Mouse (Mus musculus) limb, embryonic 13.5 days (tissue): ENCODE measurements around the gene Csnk1e. TPM values are rescaled to one million over a fixed set of nuclear protein-coding genes. Genes with fewer than 3 reads are reported as not detected.

Experiments
- ATAC-seq: fragments of 200-750 bp; cut with Nextera tagmentation; 2 replicates; pipeline ENCODE4 v1.8.0; 2017; ENCODE audit warnings: low read depth, moderate number of reproducible peaks, moderate TSS enrichment; ENCODE audit not compliant: low FRiP score
- H3K27ac ChIP-seq: fragments of 300-500 bp; sonication (generic); 2 replicates; pipeline ENCODE4 v1.5.1; 2015; ENCODE audit warnings: inconsistent platforms, mild to moderate bottlenecking, moderate library complexity
- H3K27me3 ChIP-seq: fragments of 300-500 bp; sonication (generic); 2 replicates; pipeline ENCODE4 v1.6.1; 2015; ENCODE audit warnings: mild to moderate bottlenecking, inconsistent platforms
- H3K36me3 ChIP-seq: fragments of 300-500 bp; sonication (generic); 2 replicates; pipeline ENCODE4 v1.6.1; 2015; ENCODE audit warnings: inconsistent platforms, mild to moderate bottlenecking, moderate library complexity
- H3K4me1 ChIP-seq: fragments of 300-500 bp; sonication (generic); 2 replicates; pipeline ENCODE4 v1.6.1; 2015; ENCODE audit warnings: inconsistent platforms
- H3K4me2 ChIP-seq: fragments of 300-500 bp; sonication (generic); replicated peaks from 2 replicates; pipeline ENCODE4 v1.6.1; 2015; ENCODE audit warnings: inconsistent platforms, mild to moderate bottlenecking, moderate library complexity
- H3K4me3 ChIP-seq: fragments of 300-500 bp; sonication (generic); 2 replicates; pipeline ENCODE4 v1.5.1; 2015; ENCODE audit warnings: moderate library complexity, mild to moderate bottlenecking, inconsistent platforms
- H3K9ac ChIP-seq: fragments of 300-500 bp; sonication (generic); 2 replicates; pipeline ENCODE4 v1.6.1; 2015; ENCODE audit warnings: mild to moderate bottlenecking, inconsistent platforms
- H3K9me3 ChIP-seq: fragments of 300-500 bp; sonication (generic); 2 replicates; pipeline ENCODE4 v1.6.1; 2016; ENCODE audit warnings: inconsistent platforms
- WGBS: fragments of 180-500 bp; shearing (Covaris S2); methylation state at CpG from one replicate; pipeline ENCODE4 v1.1.7; 2015; 5-methylcytosine and 5-hydroxymethylcytosine counted together
- polyA plus RNA-seq: library from polyadenylated mRNA; unstranded; fragments of >200 nt; fragmentation: Nextera tagmentation; extraction: Ambion mirVana; gene quantifications from 2 replicates; pipeline ENCODE4 v1.2.1, GENCODE M21; 2015

Gene Csnk1e
- polyA plus RNA-seq, 1 experiment from 2014 or later: 109 TPM

GRCm38 (mm10) chr15:79441331-79442256 is 13.8 kb downstream of the Csnk1e start:
- H3K4me3 ChIP-seq: peak overlapping the region; percentile 93
- peak overlapping the region; percentile 90 for H3K4me2 ChIP-seq
- ATAC-seq: peak; percentile 68
- peak overlapping the region; percentile 98 for H3K9ac ChIP-seq
- H3K27me3 ChIP-seq: no peaks in the 10 kb centered on the region
- peaks cover 24% of the 10 kb centered on the region for H3K36me3 ChIP-seq
- peaks cover 52% of the 10 kb centered on the region for H3K4me1 ChIP-seq
- H3K27ac ChIP-seq: peak overlapping the region; percentile 96
- no peaks in the 10 kb centered on the region for H3K9me3 ChIP-seq
- under 1% methylated on average over 63 of the region's 107 CpGs for WGBS

GRCm38 (mm10) chr15:79440651-79441330 is 14.6 kb downstream of the Csnk1e start:
- peak; percentile 17; the same call in 1 of the 2 replicates for ATAC-seq
- peak overlapping the region; percentile 98 for H3K9ac ChIP-seq
- 12% methylated on average over 11 of the region's 11 CpGs for WGBS
- peaks cover 32% of the 10 kb centered on the region for H3K36me3 ChIP-seq
- H3K27ac ChIP-seq: peak overlapping the region; percentile 96
- no peaks in the 10 kb centered on the region for H3K9me3 ChIP-seq
- peaks cover 58% of the 10 kb centered on the region for H3K4me1 ChIP-seq
- H3K4me3 ChIP-seq: peak overlapping the region; percentile 93
- H3K4me2 ChIP-seq: peak overlapping the region; percentile 90
- no peaks in the 10 kb centered on the region for H3K27me3 ChIP-seq

GRCm38 (mm10) chr15:79440223-79440622 is 15.1 kb downstream of the Csnk1e start:
- H3K27me3 ChIP-seq: no peaks in the 10 kb centered on the region
- no peaks in the 10 kb centered on the region for H3K9me3 ChIP-seq
- no peak for ATAC-seq
- H3K4me3 ChIP-seq: peak overlapping the region; percentile 93
- H3K4me2 ChIP-seq: peak overlapping the region; percentile 90
- peak overlapping the region; percentile 10; the same call in 1 of the 2 replicates for H3K27ac ChIP-seq
- peak overlapping the region; percentile 98 for H3K9ac ChIP-seq
- H3K36me3 ChIP-seq: peaks cover 38% of the 10 kb centered on the region
- H3K4me1 ChIP-seq: peaks cover 62% of the 10 kb centered on the region
- 77% methylated on average over 4 of the region's 4 CpGs for WGBS

- H3K4me1 ChIP-seq: peaks cover 62% of the 10 kb centered on the region
- H3K9me3 ChIP-seq: no peaks in the 10 kb centered on the region
- H3K4me3 ChIP-seq: peak overlapping the region; percentile 93
- no peak overlapping the region for H3K27ac ChIP-seq
- peak overlapping the region; percentile 90 for H3K4me2 ChIP-seq
- peaks cover 46% of the 10 kb centered on the region for H3K36me3 ChIP-seq
- H3K27me3 ChIP-seq: no peaks in the 10 kb centered on the region
- no peak for ATAC-seq
- H3K9ac ChIP-seq: peak overlapping the region; percentile 98
- 77% methylated on average over 4 of the region's 4 CpGs for WGBS
Measured at GRCm38 (mm10) chr15:79439386-79439785, 16.0 kb downstream of the Csnk1e start.

GRCm38 (mm10) chr15:79438816-79439215 is 16.6 kb downstream of the Csnk1e start:
- Histone ChIP-seq H3K4me3 (0 out of 2 replicates have a peak overlapping the region, but pooled peaks have one; percentile 10), H3K27me3 (no peaks in the 10 kb centered on the region), H3K9me3 (peaks cover 3% of the 10 kb centered on the region; the same call in 1 of the 2 replicates), H3K4me1 (peaks cover 62% of the 10 kb centered on the region), H3K9ac (peak overlapping the region; percentile 98), H3K4me2 (peak overlapping the region; percentile 90), H3K36me3 (peaks cover 52% of the 10 kb centered on the region), H3K27ac (peak overlapping the region; percentile 33; the same call in 1 of the 2 replicates)
- no peak for ATAC-seq
- WGBS: 65% methylated on average over 8 of the region's 8 CpGs

GRCm38 (mm10) chr15:79438209-79438810 is 17.1 kb downstream of the Csnk1e start:
- Histone ChIP-seq H3K27ac (peak overlapping the region; percentile 33; the same call in 1 of the 2 replicates), H3K4me1 (peaks cover 62% of the 10 kb centered on the region), H3K4me3 (0 out of 2 replicates have a peak overlapping the region, but pooled peaks have one; percentile 1)

GRCm38 (mm10) chr15:79437541-79438208 is 17.7 kb downstream of the Csnk1e start:
- Histone ChIP-seq H3K27me3 (no peaks in the 10 kb centered on the region), H3K4me1 (peaks cover 58% of the 10 kb centered on the region), H3K27ac (no peak overlapping the region), H3K9ac (no peak overlapping the region), H3K4me3 (no peak overlapping the region), H3K36me3 (peaks cover 62% of the 10 kb centered on the region), H3K4me2 (no peak overlapping the region), H3K9me3 (peaks cover 6% of the 10 kb centered on the region; the same call in 1 of the 2 replicates)
- no peak for ATAC-seq
- WGBS: 89% methylated on average over 12 of the region's 12 CpGs

More at GRCm38 (mm10) chr15:79438209-79438810, 17.1 kb downstream of the Csnk1e start:
- Histone ChIP-seq H3K27me3 (no peaks in the 10 kb centered on the region), H3K4me2 (peak overlapping the region; percentile 90; the same call in 1 of the 2 replicates), H3K9me3 (peaks cover 6% of the 10 kb centered on the region; the same call in 1 of the 2 replicates), H3K36me3 (peaks cover 56% of the 10 kb centered on the region), H3K9ac (peak overlapping the region; percentile 98; the same call in 1 of the 2 replicates)
- ATAC-seq: no peak
- WGBS: 77% methylated on average over 6 of the region's 6 CpGs

- 69% methylated on average over 7 of the region's 7 CpGs for WGBS
- Histone ChIP-seq H3K4me1 (peaks cover 52% of the 10 kb centered on the region), H3K9ac (no peak overlapping the region; the same call in 1 of the 2 replicates)
Measured at GRCm38 (mm10) chr15:79436481-79436921, 18.9 kb downstream of the Csnk1e start.

GRCm38 (mm10) chr15:79435191-79435671 is 20.1 kb downstream of the Csnk1e start:
- peaks cover 6% of the 10 kb centered on the region; the same call in 1 of the 2 replicates for H3K9me3 ChIP-seq
- no peaks in the 10 kb centered on the region for H3K27me3 ChIP-seq
- ATAC-seq: no peak
- H3K4me3 ChIP-seq: no peak overlapping the region
- no peak overlapping the region for H3K4me2 ChIP-seq
- peaks cover 46% of the 10 kb centered on the region for H3K4me1 ChIP-seq
- peaks cover 87% of the 10 kb centered on the region for H3K36me3 ChIP-seq
- no peak overlapping the region; the same call in 1 of the 2 replicates for H3K27ac ChIP-seq
- H3K9ac ChIP-seq: peak overlapping the region; percentile 8; the same call in 1 of the 2 replicates
- 60% methylated on average over 7 of the region's 7 CpGs for WGBS

More at GRCm38 (mm10) chr15:79436481-79436921, 18.9 kb downstream of the Csnk1e start:
- Histone ChIP-seq H3K4me3 (no peak overlapping the region), H3K27ac (no peak overlapping the region), H3K9me3 (peaks cover 6% of the 10 kb centered on the region; the same call in 1 of the 2 replicates), H3K36me3 (peaks cover 74% of the 10 kb centered on the region), H3K4me2 (no peak overlapping the region), H3K27me3 (no peaks in the 10 kb centered on the region)
- no peak for ATAC-seq

GRCm38 (mm10) chr15:79432892-79433291 is 22.5 kb downstream of the Csnk1e start:
- Histone ChIP-seq H3K27ac (peak overlapping the region; percentile 77), H3K4me2 (0 out of 2 replicates have a peak overlapping the region, but pooled peaks have one; percentile 3), H3K27me3 (no peaks in the 10 kb centered on the region), H3K9ac (no peak overlapping the region), H3K36me3 (peaks cover 99% of the 10 kb centered on the region), H3K4me3 (no peak overlapping the region), H3K4me1 (peaks cover 22% of the 10 kb centered on the region), H3K9me3 (peaks cover 6% of the 10 kb centered on the region; the same call in 1 of the 2 replicates)
- ATAC-seq: no peak
- 78% methylated on average over 21 of the region's 21 CpGs for WGBS
